Comparison of ENCODE assay signal across 12 mouse cellular contexts in the genomic region with DNA sequence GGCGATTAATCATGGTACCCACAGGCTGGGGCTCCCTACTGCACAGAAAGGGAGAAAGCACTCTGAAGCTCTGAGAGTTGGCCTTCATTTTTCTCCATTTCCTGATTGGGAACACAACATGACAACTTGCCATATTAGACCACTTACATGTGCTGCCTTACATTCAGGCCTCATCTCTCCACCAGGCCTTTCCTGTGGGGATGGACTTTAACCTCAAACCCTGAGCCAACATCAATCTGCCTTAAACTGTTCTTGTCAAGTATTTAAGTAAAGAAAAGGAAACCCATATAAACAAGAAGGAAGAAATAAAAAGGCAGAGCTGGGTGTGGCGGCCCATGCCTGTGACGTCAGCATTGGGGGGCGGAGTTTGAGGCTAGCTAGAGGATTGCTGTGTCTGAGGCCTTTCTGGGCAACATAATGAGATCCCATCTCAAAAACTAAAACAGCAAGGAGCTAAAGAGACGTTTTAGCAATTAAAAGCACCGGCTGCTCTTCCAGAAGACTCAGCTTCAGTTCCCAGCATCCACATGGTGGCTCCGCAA. TPM values are rescaled to one million over a fixed set of nuclear protein-coding genes. Genes with fewer than 3 reads are reported as not detected.
DNase-seq lines count a peak whose midpoint lies in the region; ATAC-seq and TF ChIP-seq lines count a peak whose summit lies in the region.
"Had no signal": no experiment of that assay in that cellular context is flagged by ENCODE, and none has a peak within 500 bp of the region (broad histone marks: within the 10 kb centered on the region; RNA-seq: fewer than 3 reads in every experiment).

No protein-coding gene starts in this region.

- no peak for TF ChIP-seq CTCF in hindbrain, postnatal 0 days (IDR thresholded peaks at IDR 0.05; ENCODE audit: low read depth)

- H3K9me3 ChIP-seq in kidney, embryonic 16.5 days (ENCODE audit: low read length): no peaks in the 10 kb centered on the region
- H3K9me3 ChIP-seq in hindbrain, postnatal 0 days (ENCODE audit: low read length): no peaks in the 10 kb centered on the region
- H3K9me3 ChIP-seq: hindbrain, embryonic 12.5 days; liver, embryonic 15.5 days; neural tube, embryonic 15.5 days had no signal

- H3K9ac ChIP-seq in kidney, embryonic 16.5 days (replicated peaks; ENCODE audit: low read length): no peak overlapping the region
- H3K9ac ChIP-seq in hindbrain, postnatal 0 days (replicated peaks; ENCODE audit: low read length): no peak overlapping the region
- H3K9ac ChIP-seq: hindbrain, embryonic 12.5 days; liver, embryonic 15.5 days; neural tube, embryonic 15.5 days had no signal

- no peaks in the 10 kb centered on the region for H3K36me3 ChIP-seq in kidney, embryonic 16.5 days (ENCODE audit: insufficient read depth, low read length)
- no peaks in the 10 kb centered on the region for H3K36me3 ChIP-seq in hindbrain, postnatal 0 days (ENCODE audit: insufficient read depth, low read length)
- H3K36me3 ChIP-seq: hindbrain, embryonic 12.5 days; liver, embryonic 15.5 days; neural tube, embryonic 15.5 days had no signal

- H3K27ac ChIP-seq in kidney, embryonic 16.5 days (ENCODE audit: low read length): no peak overlapping the region
- H3K27ac ChIP-seq in hindbrain, postnatal 0 days: no peak overlapping the region
- H3K27ac ChIP-seq: hindbrain, embryonic 12.5 days; liver, embryonic 15.5 days; neural tube, embryonic 15.5 days had no signal

- peaks cover 21% of the 10 kb centered on the region for H3K4me1 ChIP-seq in kidney, embryonic 16.5 days (ENCODE audit: insufficient read depth, low read length)
- H3K4me1 ChIP-seq in hindbrain, postnatal 0 days (ENCODE audit: insufficient read depth, low read length): no peaks in the 10 kb centered on the region

- H3K27me3 ChIP-seq in kidney, embryonic 16.5 days (ENCODE audit: insufficient read depth, low read length): no peaks in the 10 kb centered on the region
- H3K27me3 ChIP-seq in hindbrain, postnatal 0 days (ENCODE audit: insufficient read depth, low read length): no peaks in the 10 kb centered on the region
- H3K27me3 ChIP-seq: liver, embryonic 15.5 days had no signal

- peak; percentile 30 for DNase-seq in kidney, adult 9 months
- DNase-seq in ZHBTc4 (ENCODE audit: low read depth, low spot score): peak; percentile 70
- DNase-seq in lung, postnatal 25 days (ENCODE audit: low spot score): peak; percentile 37
- DNase-seq in thymus, postnatal 0 days (ENCODE audit: low spot score): peak; percentile 30
- no peak for DNase-seq in hindbrain, postnatal 0 days (ENCODE audit: low spot score)
- no peak for DNase-seq in cerebellum, postnatal 14 days
- DNase-seq in left cerebral cortex, adult 9 months (ENCODE audit: low spot score in 2 of 2): no peak

- 69% methylated on average over 7 of the region's 7 CpGs for WGBS in kidney, embryonic 16.5 days
- 73% methylated on average over 7 of the region's 7 CpGs for WGBS in hindbrain, postnatal 0 days

- no peak for ATAC-seq in kidney, embryonic 16.5 days (ENCODE audit: low FRiP score, low TSS enrichment)
- ATAC-seq in hindbrain, postnatal 0 days: no peak
- ATAC-seq: forebrain, embryonic 16.5 days had no signal

- H3K4me3 ChIP-seq in kidney, embryonic 16.5 days (ENCODE audit: low read length): no peak overlapping the region
- H3K4me3 ChIP-seq in hindbrain, postnatal 0 days (ENCODE audit: low read length): no peak overlapping the region
- H3K4me3 ChIP-seq: hindbrain, embryonic 12.5 days; liver, embryonic 15.5 days; neural tube, embryonic 15.5 days had no signal

- no peak overlapping the region for H3K4me2 ChIP-seq in kidney, embryonic 16.5 days (replicated peaks; ENCODE audit: low read depth, low read length)
- no peak overlapping the region for H3K4me2 ChIP-seq in hindbrain, postnatal 0 days (ENCODE audit: low read depth, low read length)
- H3K4me2 ChIP-seq: hindbrain, embryonic 12.5 days; liver, embryonic 15.5 days; neural tube, embryonic 15.5 days had no signal

RNA-seq across cellular contexts. Expression of a gene that starts 5.3 kb away (rescaled TPM):
- polyA plus RNA-seq in kidney, embryonic 16.5 days (2015; fragmentation: Nextera tagmentation; extraction: Ambion mirVana): 7.9 and 9.1 TPM in 2 replicates
- polyA plus RNA-seq in thymus, postnatal 0 days (2015; fragmentation: Nextera tagmentation; extraction: Ambion mirVana): 2.7 and 3.0 TPM in 2 replicates
- 4.8 and 6.8 TPM in 2 replicates for total RNA-seq in hindbrain, postnatal 0 days (2014; rRNA removed)
- polyA plus RNA-seq in hindbrain, postnatal 0 days (2015; fragmentation: Nextera tagmentation; extraction: Ambion mirVana): 2.6 and 2.8 TPM in 2 replicates

RNA-seq across cellular contexts. Expression of a gene that starts 31.5 kb away (rescaled TPM):
- polyA plus RNA-seq in kidney, embryonic 16.5 days (2015; fragmentation: Nextera tagmentation; extraction: Ambion mirVana): 0.58 and 0.64 TPM in 2 replicates
- polyA plus RNA-seq in thymus, postnatal 0 days (2015; fragmentation: Nextera tagmentation; extraction: Ambion mirVana): 0.94 and 1.3 TPM in 2 replicates
- total RNA-seq in hindbrain, postnatal 0 days (2014; rRNA removed): 0.61 and 1.2 TPM in 2 replicates
- 1.2 and 1.4 TPM in 2 replicates for polyA plus RNA-seq in hindbrain, postnatal 0 days (2015; fragmentation: Nextera tagmentation; extraction: Ambion mirVana)

RNA-seq across cellular contexts. Expression of a gene that starts 33.2 kb away (rescaled TPM):
- 211 and 218 TPM in 2 replicates for polyA plus RNA-seq in kidney, embryonic 16.5 days (2015; fragmentation: Nextera tagmentation; extraction: Ambion mirVana)
- 114 and 118 TPM in 2 replicates for polyA plus RNA-seq in thymus, postnatal 0 days (2015; fragmentation: Nextera tagmentation; extraction: Ambion mirVana)
- 105 and 113 TPM in 2 replicates for total RNA-seq in hindbrain, postnatal 0 days (2014; rRNA removed)
- polyA plus RNA-seq in hindbrain, postnatal 0 days (2015; fragmentation: Nextera tagmentation; extraction: Ambion mirVana): 127 and 131 TPM in 2 replicates

RNA-seq across cellular contexts. Expression of a gene that starts 47.3 kb away (rescaled TPM):
- 4.3 and 6.1 TPM in 2 replicates for polyA plus RNA-seq in kidney, embryonic 16.5 days (2015; fragmentation: Nextera tagmentation; extraction: Ambion mirVana)
- 2.4 and 3.2 TPM in 2 replicates for polyA plus RNA-seq in thymus, postnatal 0 days (2015; fragmentation: Nextera tagmentation; extraction: Ambion mirVana)
- total RNA-seq in hindbrain, postnatal 0 days (2014; rRNA removed): 9.3 and 12.9 TPM in 2 replicates
- polyA plus RNA-seq in hindbrain, postnatal 0 days (2015; fragmentation: Nextera tagmentation; extraction: Ambion mirVana): 9.2 and 11.3 TPM in 2 replicates

RNA-seq across cellular contexts. Expression of a gene that starts 57.2 kb away (rescaled TPM):
- polyA plus RNA-seq in kidney, embryonic 16.5 days (2015; fragmentation: Nextera tagmentation; extraction: Ambion mirVana): 141 and 148 TPM in 2 replicates
- 109 and 134 TPM in 2 replicates for polyA plus RNA-seq in thymus, postnatal 0 days (2015; fragmentation: Nextera tagmentation; extraction: Ambion mirVana)
- 36.3 and 61.2 TPM in 2 replicates for total RNA-seq in hindbrain, postnatal 0 days (2014; rRNA removed)
- 178 and 182 TPM in 2 replicates for polyA plus RNA-seq in hindbrain, postnatal 0 days (2015; fragmentation: Nextera tagmentation; extraction: Ambion mirVana)

Comparison
In these comparisons a context has a peak if more than half of its experiments do, and no peak if none do; other contexts are left out.
1. DNase-seq: peak in kidney, adult 9 months (single experiment), ZHBTc4 (single experiment), lung, postnatal 25 days (single experiment) and thymus, postnatal 0 days (single experiment); none in hindbrain, postnatal 0 days (single experiment), cerebellum, postnatal 14 days (0 of 2) and left cerebral cortex, adult 9 months (0 of 2).